Mouse (Mus musculus) retina, postnatal 1 day (tissue): Measurements from ENCODE around the gene Kank4.
"Not testable (repeated sequence)": the region's sequence is repeated elsewhere in the genome, so short reads cannot be mapped to it uniquely, and the experiment has no call there.

ENCODE experiments used
- DNase-seq: peaks from one replicate; pipeline ENCODE4 v3.0.0-alpha.2; 2012

The Kank4 gene

DNA sequence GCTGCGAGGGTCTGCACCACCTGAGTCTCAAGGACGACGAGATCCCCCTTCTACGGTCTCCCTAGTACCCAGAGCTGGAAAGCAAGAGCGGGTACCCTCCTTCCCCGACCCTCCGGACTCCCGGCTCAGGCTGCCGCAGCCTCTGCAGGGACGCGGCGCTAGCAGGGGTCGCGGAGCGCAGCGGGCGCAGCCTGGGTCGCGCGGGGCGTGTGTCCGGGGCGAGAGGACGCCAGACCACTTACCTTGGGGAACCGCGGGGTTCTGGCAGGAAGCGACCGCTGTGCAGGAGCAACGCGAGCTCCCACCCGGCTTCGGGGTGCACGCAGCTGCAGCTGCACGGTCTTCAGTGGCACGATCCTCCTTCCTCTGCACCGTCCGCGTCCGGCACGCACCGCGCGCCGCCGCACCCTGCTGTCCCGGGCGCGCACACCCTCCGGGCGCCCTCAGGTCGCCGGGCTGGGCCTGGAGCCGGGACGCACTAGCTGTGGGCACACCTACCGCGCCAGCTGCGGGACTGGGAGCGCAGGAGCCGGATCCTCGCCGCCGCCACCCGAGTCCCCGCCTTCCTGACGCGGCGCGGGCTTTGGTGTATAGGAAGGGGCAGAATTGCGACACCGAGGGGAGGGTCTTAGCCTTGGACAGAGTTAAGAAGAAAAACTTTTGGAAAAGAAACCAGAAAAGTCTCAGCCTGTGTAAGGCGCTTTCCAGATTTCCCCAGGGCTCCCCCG lies at the start of gene Kank4:
TSS of gene Kank4 (minus strand) at position 354 of the 728 bp plus-strand sequence.
- DNase-seq: peak; percentile 56

DNA sequence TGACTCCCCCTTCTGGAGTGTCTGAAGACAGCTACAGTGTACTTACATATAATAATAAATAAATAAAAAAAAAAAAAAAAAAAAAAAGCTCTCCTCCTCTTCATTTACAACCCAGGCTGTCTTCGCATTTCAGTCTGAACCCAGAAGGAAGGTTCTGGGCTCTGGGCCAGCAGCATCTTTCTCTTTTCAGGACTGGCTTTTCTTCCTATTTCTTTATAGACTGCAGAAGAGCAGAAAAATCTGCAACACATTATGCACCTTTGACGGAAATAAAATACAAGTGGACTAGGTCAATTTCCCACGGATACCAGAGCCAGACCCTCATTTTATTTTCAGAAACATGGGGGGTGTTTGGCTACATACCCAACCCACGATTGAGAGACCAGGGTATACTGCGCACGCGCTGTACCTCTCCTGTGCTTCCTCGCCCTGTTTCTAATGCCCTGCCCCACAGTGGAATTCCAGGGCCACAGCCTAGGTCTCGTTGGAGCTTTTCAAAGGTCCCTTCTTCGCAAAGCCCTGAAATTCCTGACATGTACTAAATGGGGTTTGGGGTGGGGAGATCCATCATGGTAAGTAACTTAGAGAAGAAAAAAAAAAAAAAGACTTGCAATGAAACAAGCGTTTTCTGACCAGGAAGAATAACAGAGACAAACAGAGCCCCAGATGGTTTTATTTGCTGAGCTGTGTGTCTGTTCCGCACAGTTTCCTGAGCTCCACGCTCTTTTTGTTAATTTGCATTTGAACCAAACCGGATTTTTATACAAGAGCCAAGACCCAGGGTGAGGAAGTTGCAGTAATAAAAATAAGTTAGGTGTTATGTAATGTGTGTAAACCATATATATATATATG lies 48.3 kb upstream of the Kank4 start:
- no peak for DNase-seq

DNA sequence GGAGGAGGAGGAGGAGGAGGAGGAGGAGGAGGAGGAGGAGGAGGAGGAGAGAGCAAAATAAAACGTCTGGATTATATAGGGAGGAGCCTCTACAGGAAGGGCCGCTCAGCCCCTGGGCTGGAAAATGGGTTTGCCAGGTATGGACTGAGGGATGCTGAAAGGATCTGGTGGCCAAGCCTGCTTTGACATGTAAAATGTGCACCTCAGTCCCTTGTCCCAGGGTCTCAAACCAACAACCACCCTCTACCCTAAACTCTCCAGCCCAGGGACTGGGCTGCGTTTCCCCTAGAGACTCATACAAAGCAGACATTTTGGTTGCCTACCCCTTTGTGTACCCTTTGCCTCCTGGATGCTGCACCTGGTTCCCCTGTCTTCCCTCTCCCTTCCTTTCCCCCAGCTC lies 47.2 kb upstream of the Kank4 start:
- DNase-seq: no peak

DNA sequence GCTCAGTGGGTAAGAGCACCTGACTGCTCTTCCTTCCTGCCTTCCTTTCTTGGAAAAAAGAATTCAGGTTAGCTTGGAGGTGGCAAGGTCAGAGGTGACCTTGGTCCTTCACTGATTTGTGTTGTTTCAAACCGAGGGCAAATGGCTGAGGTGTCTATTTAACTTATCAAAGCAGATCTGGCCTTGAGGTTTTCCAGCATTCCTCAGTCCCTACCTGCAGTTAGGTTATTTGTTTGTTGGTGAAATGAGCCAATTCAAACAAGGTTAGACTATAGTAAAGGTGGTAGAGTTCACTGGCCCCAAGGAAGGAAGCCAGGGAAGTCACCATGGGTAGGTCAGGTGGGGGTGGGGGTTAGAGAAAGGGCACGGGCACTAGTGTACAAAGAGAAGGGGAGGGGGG lies 46.8 kb upstream of the Kank4 start:
- DNase-seq: no peak

DNA sequence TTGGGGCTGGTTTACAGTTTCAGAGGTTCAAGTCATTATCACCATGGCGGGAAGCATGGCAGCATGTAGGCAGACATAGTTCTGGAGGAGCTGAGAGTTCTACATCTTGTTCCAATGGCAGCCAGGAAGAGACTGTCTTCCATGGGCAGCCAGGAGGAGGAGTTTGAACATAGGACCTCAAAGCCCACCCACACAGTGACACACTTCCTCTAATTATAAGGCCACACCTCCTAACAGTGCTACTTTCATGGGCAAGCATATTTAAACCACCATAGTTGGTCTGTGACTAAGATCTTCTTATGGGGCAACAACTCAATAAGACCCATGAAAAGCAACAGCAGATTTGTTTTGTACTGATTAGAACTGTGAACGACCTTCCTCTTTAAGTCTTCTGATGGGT lies 46.1 kb upstream of the Kank4 start:
- DNase-seq: no peak

DNA sequence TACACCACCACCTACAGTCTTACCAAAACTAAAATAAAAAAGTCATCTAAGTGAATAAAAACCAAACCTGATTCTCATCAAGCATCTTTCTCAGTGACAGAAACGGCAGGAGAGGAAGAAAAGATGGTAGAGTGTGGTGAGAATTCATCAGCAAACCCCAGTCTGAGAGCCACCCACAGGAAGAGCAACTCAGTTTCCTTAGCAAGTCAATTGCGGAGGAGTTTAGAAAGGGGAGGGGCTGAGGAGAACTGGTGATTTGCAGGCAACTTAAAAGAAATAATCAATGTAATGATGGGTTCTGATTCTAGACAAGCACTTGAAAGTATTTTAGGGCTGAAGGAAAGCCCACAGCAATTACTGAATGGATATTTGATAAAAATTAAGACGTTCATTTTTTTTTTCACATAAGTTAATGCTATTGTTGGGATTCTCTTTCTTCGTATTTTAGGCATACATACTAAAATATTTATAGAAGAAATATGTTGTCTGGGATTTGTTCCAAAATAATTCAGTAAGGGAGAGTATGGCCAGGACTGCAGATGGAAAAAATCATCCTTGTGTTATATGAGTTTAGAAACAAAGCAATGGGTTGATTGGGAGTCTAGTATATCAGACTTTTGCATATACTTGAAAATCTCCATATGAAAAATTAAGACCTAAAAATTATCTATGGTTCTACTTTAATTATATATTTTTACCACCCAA lies 41.0 kb upstream of the Kank4 start:
- no peak for DNase-seq

DNA sequence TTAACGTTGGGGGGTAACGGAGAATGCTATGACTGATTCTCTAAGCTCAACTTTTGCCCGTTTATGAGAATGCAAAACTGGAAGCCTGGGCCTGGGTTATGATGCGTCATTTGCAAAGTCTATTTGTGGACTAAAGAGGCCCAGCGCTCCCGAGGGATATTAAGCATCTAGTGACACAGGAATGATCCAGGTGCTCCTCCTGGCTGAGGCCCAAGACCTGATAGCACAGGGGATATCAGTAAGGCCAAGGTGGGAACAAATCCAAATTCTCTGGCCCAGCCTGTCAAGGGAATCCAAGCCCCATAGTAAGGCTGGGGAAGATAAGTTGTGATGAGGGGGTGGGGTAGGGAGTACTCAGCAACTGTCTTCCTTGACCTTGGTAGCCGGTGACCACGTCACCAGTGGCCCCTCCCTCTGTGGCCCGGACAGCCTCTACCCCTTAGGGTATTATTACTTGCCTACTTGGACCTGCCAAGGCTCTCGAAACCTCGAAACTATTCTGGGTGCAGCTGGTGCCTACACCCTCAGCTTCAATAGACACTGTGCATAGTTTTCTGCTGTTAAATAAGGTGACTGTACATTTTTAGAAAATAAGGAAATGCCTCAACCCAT lies 39.8 kb upstream of the Kank4 start:
- DNase-seq: no peak

DNA sequence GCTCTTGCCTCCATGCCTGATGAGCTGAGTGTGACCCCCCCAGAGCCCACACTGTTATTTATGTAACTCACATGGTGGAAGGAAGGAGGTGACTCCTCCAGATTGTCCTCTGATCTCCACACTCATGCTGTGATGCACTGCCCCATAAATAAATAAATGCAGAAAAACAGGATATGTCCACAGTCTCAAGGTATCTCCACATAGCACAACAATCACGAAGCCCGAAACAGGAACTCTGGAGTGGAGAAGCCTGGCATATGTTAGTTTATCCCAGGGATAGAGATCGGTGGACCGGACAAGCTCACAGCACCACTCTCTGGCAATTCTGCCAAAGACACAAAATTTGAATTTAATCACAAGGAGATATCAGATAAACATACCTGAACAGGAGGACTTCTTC lies 36.6 kb upstream of the Kank4 start:
- no peak for DNase-seq

DNA sequence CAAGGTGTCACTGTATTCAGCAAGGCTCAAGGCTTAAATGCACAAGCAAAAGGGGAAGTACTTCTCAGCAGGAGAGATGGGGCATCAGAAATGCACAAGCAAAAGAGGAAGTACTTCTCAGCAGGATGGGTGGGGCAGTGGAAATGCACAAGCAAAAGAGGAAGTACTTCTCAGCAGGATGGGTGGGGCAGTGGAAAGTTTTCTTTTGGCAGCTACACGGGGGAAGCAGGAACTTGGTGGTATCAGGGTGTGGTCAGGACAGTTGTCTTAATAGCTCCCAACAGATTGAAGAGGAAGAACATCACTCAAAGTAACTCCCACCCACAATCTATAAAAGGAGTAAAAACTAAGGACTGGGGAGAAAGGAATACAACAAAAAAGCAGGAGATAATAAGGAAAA lies 33.1 kb upstream of the Kank4 start:
- DNase-seq: not testable (repeated sequence)

DNA sequence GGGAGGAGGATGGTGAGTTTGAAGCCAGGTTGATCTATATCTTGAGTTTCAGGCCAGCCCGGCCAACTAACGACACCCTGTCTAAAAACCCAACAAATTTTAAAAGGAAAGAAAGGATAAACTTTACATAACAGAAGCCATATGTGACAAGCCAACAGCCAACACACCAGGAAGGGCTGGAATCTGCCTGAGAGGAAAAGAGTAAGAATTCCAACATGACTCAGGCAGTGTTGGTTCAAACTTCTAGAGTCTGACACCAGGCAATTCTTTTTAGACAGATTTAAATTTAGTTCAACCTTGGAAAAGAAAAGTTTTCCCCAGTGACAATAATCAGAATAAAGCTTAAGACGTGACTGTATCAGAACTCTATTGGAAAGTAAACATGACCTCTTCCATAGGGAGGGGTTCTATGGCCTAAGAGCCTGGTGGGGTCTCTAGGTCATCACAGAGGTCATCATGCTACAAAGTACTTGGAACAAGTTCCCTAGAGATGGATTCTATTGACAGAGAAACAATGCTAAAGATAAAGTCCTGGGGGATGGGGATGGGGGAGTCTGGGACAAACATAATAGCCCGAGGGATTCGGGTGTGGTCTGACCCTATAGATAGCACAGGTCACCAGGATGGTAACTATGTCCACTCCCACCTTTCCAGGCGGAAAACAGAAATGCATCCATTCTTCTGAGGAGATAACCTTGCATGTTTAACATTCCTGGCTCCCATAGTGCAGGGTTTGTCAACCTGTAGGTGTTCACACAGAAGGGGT lies 30.0 kb upstream of the Kank4 start:
- no peak for DNase-seq

DNA sequence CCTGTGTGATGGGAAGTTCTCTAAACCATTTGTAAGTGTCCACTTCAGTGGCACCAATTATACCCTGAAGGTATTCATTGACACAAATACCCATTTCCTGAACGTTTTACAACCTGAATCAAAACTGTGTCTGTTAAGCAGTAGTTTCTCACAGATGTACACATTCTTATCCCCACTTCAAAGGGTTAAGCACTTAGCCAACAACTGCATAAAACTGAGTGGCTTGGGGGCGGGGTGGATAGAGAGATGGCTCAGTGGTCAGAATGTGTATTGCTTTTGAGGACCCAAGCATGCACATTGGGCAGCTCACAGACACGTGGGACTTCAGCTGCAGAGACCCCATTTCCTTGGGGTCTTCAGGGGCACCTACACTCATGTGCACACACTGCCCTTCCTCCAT lies 29.1 kb upstream of the Kank4 start:
- DNase-seq: peak; percentile 12

DNA sequence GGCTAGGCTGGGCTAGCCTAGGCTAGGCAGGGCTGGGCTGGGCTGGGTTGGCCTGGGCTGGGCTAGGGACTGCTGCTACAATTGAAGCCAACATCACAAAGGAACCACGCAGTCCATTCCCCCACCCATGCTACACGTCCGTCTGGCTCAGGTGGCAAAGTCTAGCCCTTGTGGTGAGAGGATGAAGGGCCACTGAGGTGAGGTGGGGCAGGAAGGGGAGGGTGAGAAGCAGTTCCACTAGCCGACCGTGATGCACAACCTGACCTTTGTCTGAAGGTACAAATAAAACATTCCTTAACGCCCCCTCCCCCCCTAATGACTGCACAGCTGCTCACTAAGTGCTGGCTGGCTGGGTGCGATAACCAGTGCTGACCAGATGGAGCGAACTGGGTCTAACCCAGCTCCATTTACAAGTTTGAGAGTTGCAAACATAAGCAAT lies 28.4 kb upstream of the Kank4 start:
- DNase-seq: no peak

DNA sequence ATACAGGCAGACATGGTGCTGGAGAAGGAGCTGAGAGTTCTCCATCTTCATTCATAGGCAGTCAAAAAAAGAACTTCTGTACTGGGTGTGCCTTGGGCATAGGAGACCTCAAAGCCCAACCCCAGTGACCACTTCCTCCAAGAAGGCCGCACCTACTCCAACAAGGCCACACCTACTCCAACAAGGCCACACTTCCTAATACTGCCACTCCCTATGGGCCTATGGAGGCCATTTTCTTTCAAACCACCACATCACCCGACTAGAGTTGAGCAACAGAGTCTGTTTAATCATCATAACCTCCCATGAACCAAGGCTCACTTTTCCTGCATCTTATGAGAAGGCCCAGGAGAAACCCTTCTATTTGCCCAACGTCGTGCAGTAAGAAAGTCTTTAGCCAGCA lies 27.9 kb upstream of the Kank4 start:
- DNase-seq: no peak

DNA sequence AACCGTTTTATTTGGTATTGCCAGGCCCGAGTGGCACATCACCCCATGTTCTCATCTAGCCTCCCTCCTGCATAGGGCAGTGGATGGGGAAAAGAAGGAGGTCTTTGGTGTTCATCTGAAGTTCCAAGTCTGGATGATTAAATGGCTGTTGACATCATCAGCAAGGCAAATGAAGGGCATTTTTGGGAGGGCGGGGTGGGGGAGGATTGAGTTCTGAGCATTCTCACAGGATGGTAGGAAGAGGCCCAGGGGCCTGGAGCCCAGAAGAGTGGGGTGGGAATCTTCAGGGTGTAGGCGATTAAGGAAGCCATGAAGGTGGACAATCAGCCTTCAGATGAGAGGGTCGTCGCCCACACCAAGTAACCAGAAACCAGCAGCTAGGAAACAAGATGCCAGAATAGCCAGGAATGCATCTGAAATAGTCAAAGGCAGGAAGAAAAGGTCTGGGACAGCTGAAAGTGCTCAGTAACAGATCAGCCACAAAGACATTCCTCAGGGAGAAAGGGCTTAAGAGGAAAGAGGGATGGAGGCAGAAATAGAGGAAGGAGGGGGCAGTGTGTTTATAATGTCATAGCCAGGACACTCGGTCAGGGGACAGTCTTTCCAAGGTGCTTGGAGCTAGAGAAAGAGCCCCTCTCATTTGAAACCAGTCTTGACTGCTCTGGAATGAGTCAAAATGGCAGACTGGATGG lies 26.7 kb upstream of the Kank4 start:
- no peak for DNase-seq

DNA sequence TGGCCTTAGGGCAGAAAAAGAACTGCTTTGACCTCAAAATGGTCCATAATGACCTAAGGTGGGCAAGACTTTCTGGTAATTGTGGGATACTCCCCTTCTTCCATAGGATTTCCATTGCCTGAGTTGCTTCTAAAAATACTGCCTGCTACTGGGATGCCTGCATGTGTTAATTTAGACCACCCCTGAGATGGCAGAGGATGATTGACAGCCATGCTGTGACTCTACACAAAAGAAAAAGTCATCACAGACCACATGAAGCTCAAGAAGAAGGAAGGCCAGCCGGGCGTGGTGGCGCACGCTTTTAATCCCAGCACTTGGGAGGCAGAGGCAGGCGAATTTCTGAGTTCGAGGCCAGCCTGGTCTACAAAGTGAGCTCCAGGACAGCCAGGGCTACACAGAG lies 23.9 kb upstream of the Kank4 start:
- not testable (repeated sequence) for DNase-seq

DNA sequence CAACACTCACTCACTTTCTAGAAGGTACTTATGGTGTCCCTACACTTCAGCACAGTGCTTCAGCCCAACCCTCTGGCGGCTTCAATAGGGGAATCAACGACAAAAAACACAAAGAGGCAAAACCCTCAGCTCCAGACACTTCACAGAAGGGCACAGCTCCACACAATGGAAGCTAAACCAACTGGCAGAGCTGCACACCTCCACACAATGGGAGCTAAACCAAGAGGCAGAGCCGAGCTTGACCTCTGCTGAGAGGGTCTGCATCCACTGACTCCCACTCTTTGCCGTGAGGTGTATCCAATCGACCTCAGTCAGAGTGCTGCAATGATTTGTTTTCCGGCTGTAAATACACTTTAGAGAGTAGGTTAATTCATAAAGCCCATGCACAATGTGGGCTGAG lies 23.2 kb upstream of the Kank4 start:
- no peak for DNase-seq

DNA sequence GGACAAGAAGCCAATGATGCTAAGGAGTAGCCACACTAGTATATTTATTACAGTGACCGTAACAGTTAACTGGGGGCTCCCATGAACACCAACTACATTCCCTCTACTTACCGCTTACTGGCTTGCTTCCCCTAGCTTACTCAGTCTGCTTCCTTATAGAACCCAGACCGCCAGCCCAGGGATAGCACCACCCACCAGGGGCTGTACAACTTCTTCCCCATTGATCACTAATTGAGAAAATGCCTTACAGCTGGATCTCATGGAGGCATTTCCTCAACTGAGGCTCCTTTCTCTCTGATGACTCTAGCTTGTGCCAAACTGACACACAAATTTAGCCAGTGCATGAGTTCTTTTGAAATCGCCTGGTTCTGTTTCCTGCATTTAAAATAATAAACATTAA lies 21.6 kb upstream of the Kank4 start:
- DNase-seq: no peak

DNA sequence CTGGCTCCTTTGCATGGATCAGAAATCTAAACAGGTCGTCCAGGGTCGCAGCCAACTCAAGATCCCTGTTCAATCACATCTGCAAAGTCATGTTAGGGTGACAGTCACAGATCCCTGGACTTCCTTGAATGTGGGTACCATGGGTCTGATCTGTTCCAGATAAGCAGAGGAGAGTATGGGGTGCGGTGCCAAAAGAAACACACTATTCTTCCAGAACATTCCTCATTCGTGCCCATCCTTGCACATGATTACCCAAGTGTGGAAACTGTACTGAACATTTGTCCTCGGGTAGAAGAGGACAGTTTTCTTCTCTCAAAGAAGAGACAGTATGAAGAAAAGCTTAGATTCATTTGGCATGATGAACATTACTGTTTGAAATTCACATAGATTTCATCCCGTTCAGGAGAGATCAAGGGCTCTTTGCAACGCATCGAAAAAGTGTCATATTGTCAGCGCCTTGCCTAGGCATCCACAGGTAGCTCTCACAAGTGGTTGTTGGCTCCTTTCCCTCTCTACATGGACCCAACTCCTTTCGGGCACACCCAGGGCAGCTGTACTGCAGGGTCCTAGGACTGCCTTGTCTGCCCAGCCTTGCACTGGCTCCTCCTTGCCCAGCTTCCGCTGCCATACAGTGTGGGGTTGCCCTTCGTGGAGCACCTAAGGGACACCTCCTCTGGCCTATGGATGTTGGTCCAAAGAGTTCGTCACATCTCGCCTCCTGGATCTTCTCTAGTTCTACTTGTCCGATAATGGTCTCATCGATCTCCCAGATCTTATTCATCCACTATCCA lies 20.6 kb upstream of the Kank4 start:
- no peak for DNase-seq

DNA sequence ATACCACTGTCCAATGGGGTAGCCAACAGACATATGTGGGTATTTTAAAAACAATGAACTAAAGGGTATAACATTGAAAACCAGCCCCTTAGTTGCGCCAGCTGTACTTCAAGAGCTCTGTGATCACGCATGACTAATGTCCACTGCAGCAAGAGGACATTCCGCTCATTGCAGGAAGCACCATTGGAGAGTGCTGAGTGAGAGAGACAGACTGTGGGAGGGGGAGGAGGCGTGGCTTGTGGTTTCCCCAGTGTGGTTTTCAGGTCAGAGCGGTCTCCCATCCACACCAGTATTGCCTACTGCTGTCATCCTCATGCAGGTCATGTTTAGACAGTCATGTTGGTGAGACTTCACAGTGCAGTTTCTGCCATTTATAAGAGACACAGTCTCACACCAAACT lies 19.2 kb upstream of the Kank4 start:
- peak; percentile 20 for DNase-seq

DNA sequence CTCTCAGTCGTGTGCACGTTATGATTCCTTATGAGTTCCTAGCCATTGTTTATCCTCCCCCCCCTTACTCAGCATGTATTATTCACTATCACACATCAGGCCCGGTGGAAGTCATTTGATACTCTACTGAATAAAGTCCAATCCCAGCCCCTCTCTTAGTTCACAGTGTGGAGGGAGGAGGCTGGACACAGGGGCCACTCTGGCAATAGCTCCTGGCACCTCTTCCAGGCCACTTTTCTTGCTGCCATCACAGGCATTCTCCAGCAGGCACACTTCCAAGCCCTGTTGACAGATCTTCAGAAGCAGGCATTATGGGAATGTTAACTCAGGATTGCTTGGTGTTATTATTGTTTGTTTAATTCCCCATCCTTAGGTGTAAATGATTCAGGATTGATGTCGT lies 17.4 kb upstream of the Kank4 start:
- no peak for DNase-seq

DNA sequence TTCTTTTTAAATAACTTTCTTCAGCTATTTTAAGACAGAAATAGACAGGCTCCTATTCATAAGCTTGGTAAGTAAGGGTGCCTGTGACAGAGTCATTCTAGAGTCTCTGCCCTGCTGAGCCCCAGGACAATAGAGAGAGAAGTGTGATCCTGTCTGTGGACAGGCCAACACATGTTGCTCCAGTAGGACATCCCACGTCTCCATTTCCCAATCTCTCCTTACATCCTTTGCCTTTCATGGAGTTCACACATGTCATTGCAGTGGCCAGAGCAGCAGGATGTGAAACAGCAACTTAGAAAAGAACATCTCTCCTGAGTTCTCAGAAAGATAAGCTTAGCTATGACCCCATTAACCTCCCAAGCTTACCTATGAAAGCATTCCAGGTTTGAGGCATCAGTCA lies 14.4 kb upstream of the Kank4 start:
- DNase-seq: no peak
